Mouse (Mus musculus) bone marrow, adult 2 months (tissue): ENCODE measurements around the gene Fam172a. TPM values are rescaled to one million over a fixed set of nuclear protein-coding genes. Genes with fewer than 3 reads are reported as not detected.

ENCODE experiments used
- H3K27ac ChIP-seq: fragments of 200-500 bp; 2 replicates; pipeline ENCODE4 v1.5.1; 2012; ENCODE audit warnings: low read depth, mild to moderate bottlenecking, control low read depth, inconsistent platforms, low read length; ENCODE audit not compliant: control insufficient read depth, poor library complexity, insufficient read depth
- H3K4me1 ChIP-seq: fragments of 200-500 bp; 2 replicates; pipeline ENCODE4 v1.6.1; 2011; ENCODE audit warnings: low read length; ENCODE audit not compliant: control insufficient read depth, insufficient read depth
- H3K4me3 ChIP-seq: fragments of 200-500 bp; replicated peaks from 2 replicates; pipeline ENCODE3; 2011; ENCODE audit warnings: mild to moderate bottlenecking, low read depth, low read length, control low read depth; ENCODE audit not compliant: control insufficient read depth
- CTCF ChIP-seq: fragments of 200-500 bp; IDR thresholded peaks from 2 replicates; pipeline ENCODE4 v1.5.1; 2011; ENCODE audit warnings: low read length, control low read depth; ENCODE audit not compliant: control insufficient read depth, insufficient read depth
- POLR2A ChIP-seq: fragments of 200-500 bp; IDR thresholded peaks from 2 replicates; pipeline ENCODE4 v1.6.1; 2011; ENCODE audit warnings: low read depth, mild to moderate bottlenecking, control low read depth, low read length, borderline replicate concordance; ENCODE audit not compliant: control insufficient read depth
- WGBS: fragments of 180-500 bp; shearing (Covaris S2); methylation state at CpG from one replicate; pipeline ENCODE4 v1.1.7; 2018; 5-methylcytosine and 5-hydroxymethylcytosine counted together
- polyA plus RNA-seq: library from polyadenylated mRNA; stranded (reverse); fragments of >200 nt; gene quantifications from 2 replicates; pipeline ENCODE4 v1.2.4, GENCODE M21; 2011; ENCODE audit warnings: low replicate concordance; ENCODE audit not compliant: missing spikeins, insufficient read depth, insufficient read length

Fam172a gene
- polyA plus RNA-seq, 1 experiment, result 13.5 TPM

GRCm38 (mm10) chr13:78099746-78100530 is 398.1 kb downstream of the Fam172a start:
- WGBS, result 67% methylated on average over 3 of the region's 3 CpGs
- Histone ChIP-seq H3K4me1 (no peaks in the 10 kb centered on the region), H3K27ac (no peak overlapping the region), H3K4me3 (no peak overlapping the region)
- TF ChIP-seq CTCF, result no peak
- no peak for TF ChIP-seq POLR2A

GRCm38 (mm10) chr13:78100664-78101063 is 398.8 kb downstream of the Fam172a start:
- 84% methylated on average over 3 of the region's 3 CpGs for WGBS
- no peak overlapping the region for H3K4me3 ChIP-seq
- no peak for TF ChIP-seq CTCF
- no peak for TF ChIP-seq POLR2A
- no peak overlapping the region for H3K27ac ChIP-seq
- no peaks in the 10 kb centered on the region for H3K4me1 ChIP-seq

GRCm38 (mm10) chr13:78102337-78102736 is 400.5 kb downstream of the Fam172a start:
- Histone ChIP-seq H3K27ac (no peak overlapping the region), H3K4me1 (no peaks in the 10 kb centered on the region), H3K4me3 (no peak overlapping the region)
- 46% methylated on average over 2 of the region's 2 CpGs for WGBS
- TF ChIP-seq CTCF (no peak), POLR2A (no peak)

- TF ChIP-seq CTCF (no peak), POLR2A (no peak)
- Histone ChIP-seq H3K27ac (no peak overlapping the region), H3K4me3 (no peak overlapping the region), H3K4me1 (no peaks in the 10 kb centered on the region)
- 89% methylated on average over 3 of the region's 3 CpGs for WGBS
Measured at GRCm38 (mm10) chr13:78104851-78105250, 403.0 kb downstream of the Fam172a start.

- Histone ChIP-seq H3K4me1 (no peaks in the 10 kb centered on the region), H3K4me3 (no peak overlapping the region), H3K27ac (no peak overlapping the region)
- TF ChIP-seq POLR2A (no peak), CTCF (no peak)
- WGBS, result 78% methylated on average over 4 of the region's 4 CpGs
Measured at GRCm38 (mm10) chr13:78110648-78111047, 408.8 kb downstream of the Fam172a start.

- no peak overlapping the region for H3K27ac ChIP-seq
- WGBS, result 90% methylated on average over 4 of the region's 4 CpGs
- no peak overlapping the region for H3K4me3 ChIP-seq
- H3K4me1 ChIP-seq, result no peaks in the 10 kb centered on the region
- no peak for TF ChIP-seq POLR2A
Measured at GRCm38 (mm10) chr13:78113978-78114377, 412.1 kb downstream of the Fam172a start.

GRCm38 (mm10) chr13:78118715-78119114 is 416.9 kb downstream of the Fam172a start:
- WGBS, result 89% methylated on average over 1 of the region's 1 CpGs
- H3K4me3 ChIP-seq, result no peak overlapping the region
- TF ChIP-seq POLR2A (no peak), CTCF (no peak)
- no peaks in the 10 kb centered on the region for H3K4me1 ChIP-seq
- H3K27ac ChIP-seq, result no peak overlapping the region

- Histone ChIP-seq H3K4me1 (no peaks in the 10 kb centered on the region), H3K27ac (no peak overlapping the region), H3K4me3 (no peak overlapping the region)
- TF ChIP-seq CTCF, result no peak
- WGBS, result 91% methylated on average over 7 of the region's 7 CpGs
Measured at GRCm38 (mm10) chr13:78121991-78122390, 420.2 kb downstream of the Fam172a start.
